Mouse (Mus musculus) spleen, adult 12 weeks (tissue): ENCODE results near the gene C2cd2.

ENCODE experiments used
- DNase-seq: peaks from one replicate; pipeline ENCODE4 v3.0.0; 2022; ENCODE audit warnings: low spot score

Gene C2cd2

DNA sequence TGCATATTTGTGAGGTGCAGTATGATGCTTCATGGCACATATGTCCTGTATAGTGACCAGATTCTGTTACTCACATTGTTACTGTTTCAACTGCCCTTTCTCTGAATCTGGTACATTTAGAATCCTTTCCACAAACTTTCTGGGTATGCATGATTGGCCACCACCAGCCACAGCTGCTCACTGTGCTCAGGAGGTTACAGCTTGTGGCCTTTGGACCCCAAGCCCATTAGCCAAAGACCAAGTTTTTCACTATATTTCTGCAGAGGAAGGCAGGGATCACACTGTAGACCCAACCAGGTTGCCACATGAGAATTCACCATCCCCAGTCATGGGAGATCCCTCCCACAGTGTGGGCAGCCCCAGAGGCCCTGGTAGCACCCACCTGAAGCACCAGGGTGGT is 79.5 kb downstream of the C2cd2 start:
- no peak for DNase-seq

DNA sequence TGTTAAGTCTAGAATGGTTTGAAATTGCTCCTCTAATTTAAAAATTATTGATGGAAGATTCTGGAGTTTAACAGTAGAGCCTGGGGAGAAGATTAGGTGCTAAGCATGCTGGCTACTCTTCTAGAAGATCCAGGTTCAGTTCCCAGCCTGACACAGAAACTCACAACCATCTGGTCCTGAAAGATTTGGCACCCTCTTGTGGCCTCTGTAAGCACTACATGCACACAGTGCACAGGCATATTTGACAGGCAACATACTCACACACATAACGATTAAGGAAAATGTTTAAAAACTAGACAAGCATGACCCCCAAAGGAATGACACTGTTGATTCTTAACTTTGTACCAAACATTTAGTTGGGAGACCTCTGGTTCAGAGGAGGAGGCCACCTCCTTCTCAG is 83.3 kb downstream of the C2cd2 start:
- DNase-seq, result peak; percentile 39

DNA sequence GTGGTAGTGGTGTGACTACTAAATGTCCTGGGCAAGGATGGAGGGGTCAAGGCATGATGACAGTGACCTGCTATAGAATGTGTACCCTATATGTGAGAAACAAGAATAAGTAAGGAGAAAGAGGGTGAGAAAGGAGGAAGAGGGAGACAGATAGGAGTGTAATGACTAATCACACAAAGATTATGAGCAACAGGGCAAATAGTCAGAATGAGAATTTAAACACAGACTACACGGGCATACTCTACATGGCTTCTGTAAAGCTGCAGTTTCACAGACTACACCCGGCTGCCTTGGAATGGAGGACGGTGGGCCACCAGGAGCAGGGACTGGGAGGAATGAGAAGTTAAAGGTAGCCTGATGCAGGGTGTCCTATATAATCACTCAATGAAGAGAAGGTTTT is 84.9 kb downstream of the C2cd2 start:
- DNase-seq, result no peak

DNA sequence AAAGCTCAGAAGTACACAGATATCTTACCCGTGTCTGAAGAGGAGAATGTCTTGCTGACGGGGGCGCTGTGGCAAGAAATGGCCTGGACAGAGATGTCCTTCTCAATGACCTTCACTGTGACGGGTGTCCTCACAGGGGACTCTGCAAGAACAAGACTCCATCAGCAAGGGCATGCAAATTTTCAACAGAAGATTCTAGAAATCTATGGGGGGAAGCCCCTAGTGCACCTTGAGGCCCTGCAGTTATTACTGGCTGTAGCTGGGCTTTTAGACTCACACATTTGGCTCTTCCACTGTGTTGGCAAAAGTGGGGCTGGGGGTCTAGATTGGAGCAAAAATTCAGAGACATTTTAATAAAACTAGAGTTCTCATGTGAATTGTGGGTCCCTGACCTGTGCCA is 87.3 kb downstream of the C2cd2 start:
- no peak for DNase-seq

DNA sequence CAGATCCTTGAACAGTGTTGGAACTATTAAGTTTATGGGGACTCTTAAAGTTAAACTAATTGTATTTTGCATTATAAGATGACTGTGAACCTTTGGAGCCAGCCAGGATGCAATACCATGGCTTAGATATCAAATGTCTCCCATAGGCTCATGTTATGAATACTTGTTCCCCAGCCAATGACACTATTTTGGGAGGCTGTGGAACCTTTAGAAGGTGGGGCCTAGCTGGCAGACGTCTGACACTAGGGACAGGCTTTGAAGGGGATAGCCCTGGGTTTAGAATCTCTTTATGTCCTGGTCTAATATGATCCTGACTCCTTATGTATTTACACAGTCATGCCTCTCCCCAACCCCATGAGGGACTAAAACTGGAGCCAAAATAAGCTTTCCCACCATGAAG is 88.0 kb downstream of the C2cd2 start:
- no peak for DNase-seq

DNA sequence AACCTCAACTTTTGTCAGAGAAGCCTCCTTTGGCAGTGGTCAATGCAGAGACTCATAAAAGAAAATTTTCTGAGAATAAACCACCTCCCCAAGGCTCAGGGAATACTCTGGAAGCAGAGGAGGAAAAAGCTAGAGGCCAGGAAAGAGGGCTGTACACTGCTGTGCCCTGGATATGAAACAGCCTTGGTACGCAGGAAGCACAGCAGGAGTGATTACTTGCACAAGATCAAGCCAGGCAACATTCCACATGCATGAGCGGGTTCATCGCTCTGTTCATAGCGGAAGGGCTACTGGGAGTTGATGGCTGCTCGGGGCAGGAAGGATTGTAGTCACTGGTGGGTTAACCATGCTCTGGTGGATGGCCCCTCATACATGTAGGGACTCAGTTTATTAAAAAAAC is 89.7 kb downstream of the C2cd2 start:
- DNase-seq, result no peak

DNA sequence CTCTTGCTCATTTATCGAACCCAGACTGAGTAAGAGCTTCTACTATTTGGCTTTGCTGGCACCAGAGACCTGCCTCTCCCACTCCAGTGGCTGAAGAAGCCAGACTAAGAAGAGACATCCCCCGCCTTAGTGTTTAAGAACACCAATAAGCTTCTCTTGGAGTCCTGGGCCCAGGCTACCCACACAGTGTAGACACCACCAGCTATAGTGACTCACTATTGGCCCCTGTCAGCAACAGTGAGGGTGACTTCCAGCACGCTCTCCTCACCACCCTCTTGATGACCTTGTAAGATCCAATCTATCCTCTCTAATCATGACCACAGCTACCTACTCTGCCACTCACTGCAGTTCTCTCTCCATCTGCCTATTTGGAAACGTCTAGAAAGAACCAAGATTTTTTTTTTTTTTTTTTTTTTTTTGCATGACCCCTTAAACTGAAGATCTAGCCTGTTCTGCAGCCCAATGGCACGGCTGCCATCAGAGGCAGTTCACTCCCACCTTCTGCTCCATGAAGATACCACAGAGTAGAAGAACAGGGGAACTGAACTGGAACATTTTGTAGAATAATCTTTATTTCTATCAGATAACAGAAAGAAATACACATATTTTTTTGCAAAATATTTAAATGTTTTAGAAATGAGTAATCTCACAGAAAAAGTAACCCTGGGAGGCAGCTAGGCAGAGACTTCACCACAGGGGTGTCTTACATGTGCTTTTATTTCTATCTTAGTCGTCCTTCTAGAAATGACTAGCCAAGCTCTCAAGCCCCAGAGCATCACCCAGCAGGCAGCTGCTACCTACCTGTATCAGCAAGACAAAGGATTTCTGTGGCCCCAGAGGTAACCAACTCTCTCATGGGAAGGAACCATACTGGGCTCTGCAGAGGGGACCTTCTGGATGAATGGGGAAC is 93.0 kb downstream of the C2cd2 start:
- no peak for DNase-seq

DNA sequence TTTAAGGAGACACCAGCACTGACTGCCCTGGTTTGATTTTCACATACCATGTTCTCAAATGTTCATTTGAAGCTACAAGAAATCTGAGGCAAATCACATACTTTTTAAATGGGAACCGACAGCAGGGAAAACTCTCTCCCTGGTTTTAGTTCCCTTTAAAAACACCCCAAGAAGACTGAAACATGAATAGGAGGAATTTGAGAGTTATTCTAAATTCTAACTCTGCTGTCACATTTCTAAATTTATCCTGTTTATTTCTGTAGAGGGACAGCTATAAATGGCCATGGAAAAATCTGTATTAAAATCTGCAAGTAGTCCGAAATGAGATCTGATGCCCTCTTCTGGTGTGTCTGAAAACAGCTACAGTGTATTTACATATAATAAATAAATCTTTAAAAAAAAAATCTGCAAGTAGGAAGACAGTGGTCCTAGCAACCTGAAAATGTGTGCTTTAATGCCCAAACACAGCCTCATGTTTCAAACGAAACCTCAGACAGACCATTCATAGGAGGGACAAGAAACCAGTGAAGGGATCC is 98.4 kb downstream of the C2cd2 start:
- no peak for DNase-seq

DNA sequence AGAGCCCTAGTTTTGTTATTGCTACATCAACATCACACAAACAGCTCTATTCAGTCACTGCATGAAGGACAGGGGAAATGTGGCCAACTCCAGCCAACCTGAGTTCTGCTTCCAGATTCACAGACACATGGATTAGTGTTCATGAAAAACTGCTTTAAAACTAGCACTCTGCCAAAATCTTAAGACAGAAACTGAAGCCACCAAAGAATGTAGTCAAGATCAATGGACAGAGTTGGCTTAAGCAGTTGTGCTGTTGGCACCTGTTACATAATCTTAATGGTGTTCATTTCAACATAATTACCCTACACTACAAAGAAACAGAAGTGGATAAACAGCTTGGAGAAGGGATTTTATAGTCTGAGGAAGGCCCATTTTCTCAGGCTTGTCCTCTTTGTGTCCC is 106.3 kb downstream of the C2cd2 start:
- no peak for DNase-seq

DNA sequence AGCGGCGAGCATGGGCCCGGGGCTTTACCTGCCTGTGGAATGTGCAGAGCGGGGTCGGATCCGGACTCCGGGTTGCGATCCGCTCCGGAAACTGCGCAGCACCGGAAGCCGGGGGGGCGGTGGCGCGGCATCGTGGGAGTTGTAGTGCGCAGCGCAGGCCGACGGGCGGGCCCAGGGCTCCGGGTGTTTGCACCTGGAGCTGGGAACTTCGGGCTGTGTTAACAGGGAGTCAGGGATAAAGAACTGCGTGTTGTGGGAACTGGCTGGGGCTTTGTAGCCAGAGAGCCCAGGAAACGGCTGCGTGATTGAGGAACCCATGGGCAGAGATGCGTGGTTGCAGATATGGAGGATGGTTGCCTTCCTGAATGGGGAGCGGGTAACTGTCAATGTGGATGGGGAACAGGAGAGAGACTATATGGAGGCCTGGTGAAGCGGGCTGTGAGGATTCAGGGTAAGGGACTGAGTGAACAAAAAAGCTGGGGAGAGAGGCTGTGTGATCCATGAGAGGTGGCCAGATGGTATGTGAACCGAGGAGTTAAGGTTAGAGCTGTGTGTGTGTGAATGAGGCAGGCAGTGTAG is 110.6 kb downstream of the C2cd2 start, which contains the start of gene Prdm15:
Prdm15 (minus strand) TSS at position 110 of the 579 bp plus-strand sequence.
- peak; percentile 75 for DNase-seq

DNA sequence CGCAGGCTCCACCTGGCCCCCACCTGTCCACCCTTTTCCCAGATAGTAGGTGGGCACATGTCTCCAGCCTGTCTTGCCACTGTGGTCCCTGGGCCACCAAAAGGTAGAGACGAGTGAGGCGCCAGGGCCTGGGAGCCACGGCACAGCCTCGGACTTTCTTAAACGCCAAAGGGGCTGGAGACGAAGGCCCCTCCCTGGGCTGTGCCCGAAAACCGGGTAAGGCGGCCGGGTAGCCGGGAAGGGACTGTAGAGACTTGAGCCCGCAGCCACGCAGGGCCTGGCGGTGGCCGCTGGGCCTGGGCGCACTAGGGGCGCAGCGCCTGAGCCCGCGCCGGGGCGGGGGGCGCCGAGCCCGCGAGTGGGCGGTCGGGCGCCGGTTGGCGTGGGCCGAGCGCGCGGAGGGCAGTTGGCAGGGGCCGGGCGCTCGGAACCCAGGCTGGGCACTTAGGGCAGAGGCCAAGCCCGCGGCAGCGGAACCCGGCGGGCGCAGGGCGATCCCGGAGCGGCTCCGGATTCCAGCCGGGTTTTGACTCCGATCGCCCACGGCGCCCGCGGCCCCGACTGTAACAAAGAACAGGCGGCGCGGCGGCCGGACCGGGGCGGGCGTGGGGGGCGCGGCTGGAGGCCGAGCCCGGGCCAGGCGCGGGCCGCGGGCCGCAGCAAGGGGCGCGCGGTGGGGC is 111.2 kb downstream of the C2cd2 start:
- DNase-seq, result peak; percentile 73

DNA sequence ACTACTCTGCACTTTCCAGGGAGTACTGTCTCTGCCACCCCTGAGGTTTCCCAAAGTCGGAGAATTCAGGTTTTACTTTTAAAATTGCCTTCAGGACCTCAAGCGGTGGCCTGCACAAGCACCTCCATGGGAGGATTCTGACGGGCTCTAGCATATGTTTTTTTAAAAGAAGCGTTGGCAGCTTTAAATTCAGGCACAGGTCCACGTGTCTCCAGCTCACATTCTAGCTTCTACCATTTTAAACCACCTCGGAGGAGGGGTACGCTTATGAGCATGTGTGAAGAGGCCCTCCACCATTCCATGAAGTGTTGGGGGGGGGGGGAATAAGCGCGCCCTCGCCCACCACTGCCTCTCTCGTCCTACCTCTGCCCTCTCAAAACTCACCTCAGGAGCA is 111.7 kb downstream of the C2cd2 start:
- DNase-seq, result no peak

DNA sequence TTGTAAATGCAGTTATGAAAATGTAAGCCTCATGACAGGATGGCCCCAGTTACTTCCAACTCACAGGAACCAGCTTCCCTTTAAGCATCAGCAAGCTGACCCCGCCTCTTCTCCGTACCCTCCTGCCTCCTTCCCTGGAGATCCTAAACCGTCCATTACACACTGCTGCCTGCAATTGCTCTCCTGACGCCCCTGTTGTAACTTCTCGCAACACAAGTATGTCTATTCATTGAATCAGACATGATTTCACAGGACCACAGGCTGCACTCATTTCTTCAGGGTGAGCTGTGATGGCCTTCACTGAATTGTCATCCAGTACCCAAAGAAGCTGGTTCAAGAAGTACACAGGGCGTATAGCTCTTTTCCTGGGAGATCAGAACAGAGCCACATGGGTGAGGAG is 113.6 kb downstream of the C2cd2 start:
- no peak for DNase-seq

DNA sequence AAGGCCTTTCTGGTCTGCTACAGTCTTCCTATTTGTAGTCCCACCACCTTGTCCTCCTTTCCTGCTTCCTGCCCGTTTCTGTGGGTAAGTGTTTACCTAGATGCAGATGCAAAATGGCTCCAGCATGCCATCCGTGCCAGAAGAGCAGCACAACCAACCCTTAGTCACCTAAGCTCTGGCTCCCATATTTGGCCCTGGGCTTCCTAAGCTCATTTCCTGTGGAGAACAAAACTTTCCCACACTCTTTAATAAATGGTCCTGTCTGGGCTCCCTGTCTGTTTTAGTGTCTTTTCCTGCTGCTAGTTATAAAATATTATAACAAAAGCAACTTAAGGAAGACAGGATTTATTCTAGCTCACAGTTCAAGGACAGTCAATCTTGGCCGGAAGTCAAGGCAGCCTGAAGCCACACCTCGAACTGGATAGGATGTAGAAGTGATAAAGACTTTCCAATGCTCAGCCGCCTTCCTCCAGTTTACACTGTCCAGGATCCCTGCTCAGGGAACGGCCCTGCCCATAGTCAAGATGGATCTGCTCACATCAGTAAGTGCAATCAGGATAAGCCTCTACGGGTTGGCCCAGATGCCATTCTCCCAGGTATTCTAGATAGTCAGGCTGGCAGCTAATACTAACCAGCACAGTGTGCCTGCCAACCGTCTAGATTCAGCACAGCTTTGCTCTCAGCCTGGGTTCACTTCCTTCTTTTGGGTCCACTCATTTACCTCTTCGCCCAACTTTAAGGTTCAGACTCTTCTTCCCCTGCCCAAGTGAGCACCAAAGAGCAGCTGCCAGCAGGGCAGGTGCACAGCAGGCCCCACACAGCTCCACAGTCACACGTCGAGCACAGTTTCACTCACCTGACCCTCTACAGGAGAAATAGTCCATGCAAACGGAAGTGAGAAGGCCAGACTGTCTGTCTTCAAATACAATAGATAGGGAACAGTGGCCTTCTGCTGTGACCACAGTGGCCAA is 117.1 kb downstream of the C2cd2 start:
- no peak for DNase-seq

DNA sequence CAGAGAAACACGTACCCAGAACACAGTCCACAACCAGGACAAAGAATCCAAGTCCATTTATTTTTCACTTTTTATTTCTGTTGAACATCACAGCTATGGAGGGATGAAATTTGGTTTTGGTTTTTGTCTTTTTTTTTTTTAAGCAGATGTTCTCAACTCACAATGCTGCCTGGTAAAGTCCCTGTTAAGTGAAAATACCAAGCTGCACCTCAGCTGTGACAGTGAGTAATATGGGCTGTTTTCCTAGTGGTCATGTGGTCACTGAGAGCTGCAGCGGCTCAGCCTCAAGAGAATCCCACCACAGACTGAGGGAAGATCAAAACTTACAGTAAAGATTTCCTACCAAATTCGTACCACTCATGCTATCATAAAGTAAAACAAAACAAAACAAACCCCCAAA is 130.2 kb downstream of the C2cd2 start:
- no peak for DNase-seq

DNA sequence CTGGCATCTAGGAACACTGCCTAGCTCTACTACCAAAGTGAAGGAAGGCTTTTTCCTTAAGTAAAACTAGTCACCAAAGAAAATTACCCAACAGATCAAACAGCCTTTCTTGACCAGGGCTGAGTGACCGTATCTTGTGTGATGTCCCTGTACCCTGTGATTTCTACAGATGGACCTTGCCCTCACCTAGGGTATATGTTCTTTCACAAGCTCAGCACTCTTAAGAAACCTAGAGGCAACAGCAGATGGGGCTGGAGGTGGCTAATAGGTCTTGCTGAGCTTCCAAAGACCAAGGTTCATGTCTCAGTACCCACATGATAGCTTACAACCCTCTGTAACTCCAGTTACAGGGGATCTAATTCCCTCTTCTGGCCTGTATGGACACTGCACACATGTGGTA is 134.2 kb downstream of the C2cd2 start:
- DNase-seq, result no peak

DNA sequence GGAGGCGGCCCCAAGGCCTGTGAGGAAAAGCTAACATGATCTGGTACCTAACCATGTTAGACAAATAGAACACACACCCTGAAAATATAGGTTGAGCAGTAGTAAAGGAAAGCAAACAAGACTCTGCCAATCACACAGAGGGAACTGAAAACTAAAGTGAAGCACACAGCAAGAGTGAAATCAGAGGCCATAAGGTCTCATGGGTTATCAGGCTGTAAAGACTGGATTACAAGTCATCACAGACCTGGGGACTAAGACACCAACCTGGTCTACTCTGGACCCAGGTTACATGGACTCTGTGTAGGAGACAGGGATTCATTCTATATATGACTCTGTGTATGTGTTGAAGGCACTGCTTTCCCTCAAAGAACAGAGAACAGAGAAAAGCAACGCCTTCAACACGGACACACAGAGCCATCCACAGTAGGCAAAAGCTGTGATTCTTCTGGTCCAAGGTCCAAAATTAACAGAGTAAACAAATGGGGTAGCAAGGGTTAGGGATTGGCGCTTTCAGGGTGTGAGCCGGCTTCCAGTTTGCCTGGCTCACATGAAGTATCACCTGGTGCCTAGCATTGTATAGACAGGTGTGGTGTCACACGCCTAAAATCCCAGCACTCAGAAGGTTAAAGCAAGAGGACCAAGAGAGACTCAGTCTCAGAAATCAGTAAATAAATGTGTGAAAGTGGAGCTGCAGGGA is 138.9 kb downstream of the C2cd2 start:
- no peak for DNase-seq

DNA sequence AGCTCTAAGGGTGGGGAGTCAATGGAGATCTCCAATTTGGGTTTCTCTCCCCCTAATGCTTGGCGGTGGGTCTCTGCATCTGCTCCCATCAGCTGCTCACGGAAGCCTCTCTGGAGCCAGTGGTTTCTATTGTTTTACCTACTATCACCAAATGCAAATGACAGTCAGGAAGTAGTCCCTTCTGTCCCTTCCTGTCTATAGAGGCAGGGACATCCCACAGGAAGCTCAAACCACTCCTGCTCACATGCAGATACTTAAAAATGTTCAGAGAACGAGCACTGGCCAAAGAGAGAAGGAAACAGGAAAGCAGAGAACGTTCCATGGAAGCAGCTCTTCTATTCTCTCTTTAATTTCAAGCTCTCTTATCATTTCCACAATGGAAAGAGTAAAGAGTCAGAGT is 142.9 kb downstream of the C2cd2 start:
- DNase-seq, result no peak

DNA sequence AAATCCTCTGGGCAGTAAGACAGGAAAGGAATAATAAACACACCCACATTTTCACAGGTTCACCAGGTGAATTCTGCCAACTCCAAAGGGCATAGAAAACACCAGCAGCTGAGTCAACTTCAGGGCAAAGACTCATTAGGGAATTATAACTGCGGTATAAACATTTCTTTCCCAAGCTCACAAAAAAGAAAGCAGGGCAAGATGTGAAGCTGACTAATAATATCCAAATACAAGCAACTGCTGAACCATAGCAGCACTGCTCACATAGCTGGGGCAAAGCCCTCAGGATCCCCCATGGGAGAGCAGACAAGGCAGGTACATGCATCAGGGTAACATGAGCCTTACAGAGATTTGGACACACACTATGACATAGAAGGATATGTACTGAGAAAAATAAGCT is 145.0 kb downstream of the C2cd2 start:
- no peak for DNase-seq

DNA sequence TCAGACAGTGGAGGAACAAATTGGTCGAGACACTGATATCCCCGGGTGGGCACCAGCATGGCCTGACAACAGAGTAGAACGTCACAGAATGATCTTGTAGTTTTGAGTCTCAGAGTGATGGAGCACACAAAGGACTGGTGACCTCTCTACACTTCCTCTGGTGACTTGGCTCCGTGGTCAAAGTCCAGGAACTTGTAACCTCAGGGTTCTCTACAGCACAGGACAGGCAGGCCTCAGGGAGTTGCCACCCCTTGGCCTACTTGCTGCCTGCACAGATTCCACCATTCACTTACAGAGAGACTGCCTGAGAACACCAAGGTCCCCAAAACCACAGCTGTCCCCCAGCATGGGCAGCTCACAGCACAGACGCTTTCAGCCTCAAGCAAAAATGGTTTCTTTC is 147.1 kb downstream of the C2cd2 start:
- DNase-seq, result no peak

DNA sequence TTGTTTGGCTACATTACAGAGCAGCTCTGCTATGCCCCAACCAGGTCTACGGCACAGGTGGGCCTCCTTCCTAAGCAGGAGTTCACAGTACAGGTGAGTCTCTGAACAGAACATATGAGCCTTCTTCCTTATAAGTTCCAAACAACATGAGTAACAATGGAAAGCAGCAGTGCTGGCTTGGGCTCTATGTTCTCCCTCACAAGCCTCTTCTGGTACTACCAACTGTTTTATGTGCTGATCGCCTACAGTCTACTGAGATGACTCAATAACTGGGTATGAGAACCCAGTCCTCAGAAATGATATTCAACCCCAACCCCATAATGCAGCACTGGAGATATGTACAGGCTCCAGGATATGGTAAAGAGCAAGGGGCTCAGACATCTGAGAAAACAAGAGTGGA is 148.3 kb downstream of the C2cd2 start:
- DNase-seq, result no peak
